Mouse (Mus musculus): Measurements from ENCODE around the gene Zfp36l2. TPM values are rescaled to one million over a fixed set of nuclear protein-coding genes. Genes with fewer than 3 reads are reported as not detected.

Zfp36l2 gene
- polyA plus RNA-seq, 1 experiment from 2014 or later = 9.6 TPM

GRCm38 (mm10) chr17:84181502-84182310, 6.0 kb downstream of the Zfp36l2 start:
- Histone ChIP-seq H3K4me3 (ENCODE audit: control insufficient read depth in 1 of 2, insufficient read depth in 1 of 2, low read depth in 1 of 2, low read length in 2 of 2) (no peak overlapping the region), H3K27ac (replicated peaks in 1 of 2; ENCODE audit: control insufficient read depth in 1 of 2, insufficient read depth in 1 of 2, low read depth in 2 of 2, low read length in 2 of 2) (peak overlapping the region; percentile 58 to 73), H3K4me1 (ENCODE audit: control insufficient read depth in 2 of 2, insufficient read depth in 2 of 2, low read length in 2 of 2) (peaks cover 20 to 42% of the 10 kb centered on the region in 2 experiments), H3K9me3 (ENCODE audit: control insufficient read depth, low read length) (no peaks in the 10 kb centered on the region), H3K27me3 (ENCODE audit: control insufficient read depth, insufficient read depth, low read length) (no peaks in the 10 kb centered on the region), H3K9ac (ENCODE audit: low read length) (no peak overlapping the region), H3K36me3 (ENCODE audit: control insufficient read depth, insufficient read depth, low read length) (peaks cover 15% of the 10 kb centered on the region; the same call in 1 of the 2 replicates), H3K4me2 (ENCODE audit: low read length) (peak overlapping the region; percentile 56; the same call in 1 of the 2 replicates)
- ATAC-seq (ENCODE audit: insufficient number of reproducible peaks, insufficient read depth, low FRiP score, low read depth) = no peak
- WGBS = 58% methylated on average over 16 of the region's 18 CpGs

- Histone ChIP-seq H3K4me3 (ENCODE audit: control insufficient read depth in 1 of 2, insufficient read depth in 1 of 2, low read depth in 1 of 2, low read length in 2 of 2) (no peak overlapping the region), H3K36me3 (ENCODE audit: control insufficient read depth, insufficient read depth, low read length) (peaks cover 8% of the 10 kb centered on the region; the same call in 1 of the 2 replicates), H3K27ac (replicated peaks in 1 of 2; ENCODE audit: control insufficient read depth in 1 of 2, insufficient read depth in 1 of 2, low read depth in 2 of 2, low read length in 2 of 2) (peak overlapping the region; percentile 58 to 73), H3K27me3 (ENCODE audit: control insufficient read depth, insufficient read depth, low read length) (no peaks in the 10 kb centered on the region), H3K4me2 (ENCODE audit: low read length) (peak overlapping the region; percentile 4; the same call in 1 of the 2 replicates), H3K4me1 (ENCODE audit: control insufficient read depth in 2 of 2, insufficient read depth in 2 of 2, low read length in 2 of 2) (peaks cover 20 to 42% of the 10 kb centered on the region in 2 experiments), H3K9me3 (ENCODE audit: control insufficient read depth, low read length) (no peaks in the 10 kb centered on the region), H3K9ac (ENCODE audit: low read length) (no peak overlapping the region)
- peak; percentile 17; the same call in 1 of the 2 replicates for ATAC-seq (ENCODE audit: insufficient number of reproducible peaks, insufficient read depth, low FRiP score, low read depth)
- WGBS = 33% methylated on average over 11 of the region's 11 CpGs
Measured at GRCm38 (mm10) chr17:84180715-84181501, 6.8 kb downstream of the Zfp36l2 start.

GRCm38 (mm10) chr17:84179973-84180365, 7.8 kb downstream of the Zfp36l2 start:
- Histone ChIP-seq H3K4me2 (ENCODE audit: low read length) (no peak overlapping the region), H3K9me3 (ENCODE audit: control insufficient read depth, low read length) (peaks cover 7% of the 10 kb centered on the region; the same call in 1 of the 2 replicates), H3K27me3 (ENCODE audit: control insufficient read depth, insufficient read depth, low read length) (no peaks in the 10 kb centered on the region), H3K4me3 (ENCODE audit: control insufficient read depth in 1 of 2, insufficient read depth in 1 of 2, low read depth in 1 of 2, low read length in 2 of 2) (no peak overlapping the region), H3K4me1 (ENCODE audit: control insufficient read depth in 2 of 2, insufficient read depth in 2 of 2, low read length in 2 of 2) (peaks cover 20 to 40% of the 10 kb centered on the region in 2 experiments), H3K36me3 (ENCODE audit: control insufficient read depth, insufficient read depth, low read length) (0 out of 2 replicates have a peak, but pooled peaks cover 2% of the 10 kb centered on the region), H3K9ac (ENCODE audit: low read length) (no peak overlapping the region), H3K27ac (replicated peaks in 1 of 2; ENCODE audit: control insufficient read depth in 1 of 2, insufficient read depth in 1 of 2, low read depth in 2 of 2, low read length in 2 of 2) (peak overlapping the region in 1 of 2 experiments; percentile 73; a peak in 2 of 4 replicates)
- 85% methylated on average over 4 of the region's 4 CpGs for WGBS
- ATAC-seq (ENCODE audit: insufficient number of reproducible peaks, insufficient read depth, low FRiP score, low read depth) = no peak

- no peaks in the 10 kb centered on the region for H3K36me3 ChIP-seq (ENCODE audit: control insufficient read depth, insufficient read depth, low read length)
- no peak overlapping the region for H3K9ac ChIP-seq (ENCODE audit: low read length)
- H3K4me3 ChIP-seq (ENCODE audit: control insufficient read depth in 1 of 2, insufficient read depth in 1 of 2, low read depth in 1 of 2, low read length in 2 of 2) = no peak overlapping the region
- no peaks in the 10 kb centered on the region for H3K27me3 ChIP-seq (ENCODE audit: control insufficient read depth, insufficient read depth, low read length)
- H3K4me2 ChIP-seq (ENCODE audit: low read length) = no peak overlapping the region
- peaks cover 7% of the 10 kb centered on the region; the same call in 1 of the 2 replicates for H3K9me3 ChIP-seq (ENCODE audit: control insufficient read depth, low read length)
- 89% methylated on average over 17 of the region's 17 CpGs for WGBS
- peaks cover 20 to 38% of the 10 kb centered on the region in 2 experiments for H3K4me1 ChIP-seq (ENCODE audit: control insufficient read depth in 2 of 2, insufficient read depth in 2 of 2, low read length in 2 of 2)
- no peak for ATAC-seq (ENCODE audit: insufficient number of reproducible peaks, insufficient read depth, low FRiP score, low read depth)
- H3K27ac ChIP-seq (replicated peaks in 1 of 2; ENCODE audit: control insufficient read depth in 1 of 2, insufficient read depth in 1 of 2, low read depth in 2 of 2, low read length in 2 of 2) = 0 out of 4 replicates have a peak overlapping the region, but pooled peaks of 1 of the 2 experiments have one; percentile 73
Measured at GRCm38 (mm10) chr17:84179026-84179972, 8.4 kb downstream of the Zfp36l2 start.

GRCm38 (mm10) chr17:84177481-84177880, 10.3 kb downstream of the Zfp36l2 start:
- Histone ChIP-seq H3K36me3 (ENCODE audit: control insufficient read depth, insufficient read depth, low read length) (no peaks in the 10 kb centered on the region), H3K27me3 (ENCODE audit: control insufficient read depth, insufficient read depth, low read length) (no peaks in the 10 kb centered on the region), H3K27ac (replicated peaks in 1 of 2; ENCODE audit: control insufficient read depth in 1 of 2, insufficient read depth in 1 of 2, low read depth in 2 of 2, low read length in 2 of 2) (no peak overlapping the region), H3K4me3 (ENCODE audit: control insufficient read depth in 1 of 2, insufficient read depth in 1 of 2, low read depth in 1 of 2, low read length in 2 of 2) (no peak overlapping the region), H3K4me1 (ENCODE audit: control insufficient read depth in 2 of 2, insufficient read depth in 2 of 2, low read length in 2 of 2) (peaks cover 14 to 25% of the 10 kb centered on the region in 2 experiments), H3K9ac (ENCODE audit: low read length) (no peak overlapping the region), H3K4me2 (ENCODE audit: low read length) (no peak overlapping the region), H3K9me3 (ENCODE audit: control insufficient read depth, low read length) (peaks cover 7% of the 10 kb centered on the region; the same call in 1 of the 2 replicates)
- 43% methylated on average over 8 of the region's 8 CpGs for WGBS
- ATAC-seq (ENCODE audit: insufficient number of reproducible peaks, insufficient read depth, low FRiP score, low read depth) = no peak

GRCm38 (mm10) chr17:84176446-84176845, 11.3 kb downstream of the Zfp36l2 start:
- Histone ChIP-seq H3K9ac (ENCODE audit: low read length) (no peak overlapping the region), H3K4me2 (ENCODE audit: low read length) (no peak overlapping the region), H3K9me3 (ENCODE audit: control insufficient read depth, low read length) (peaks cover 7% of the 10 kb centered on the region; the same call in 1 of the 2 replicates), H3K27me3 (ENCODE audit: control insufficient read depth, insufficient read depth, low read length) (no peaks in the 10 kb centered on the region), H3K36me3 (ENCODE audit: control insufficient read depth, insufficient read depth, low read length) (no peaks in the 10 kb centered on the region), H3K4me1 (ENCODE audit: control insufficient read depth in 2 of 2, insufficient read depth in 2 of 2, low read length in 2 of 2) (peaks cover 10 to 16% of the 10 kb centered on the region in 2 experiments), H3K27ac (replicated peaks in 1 of 2; ENCODE audit: control insufficient read depth in 1 of 2, insufficient read depth in 1 of 2, low read depth in 2 of 2, low read length in 2 of 2) (no peak overlapping the region), H3K4me3 (ENCODE audit: control insufficient read depth in 1 of 2, insufficient read depth in 1 of 2, low read depth in 1 of 2, low read length in 2 of 2) (no peak overlapping the region)
- 88% methylated on average over 7 of the region's 7 CpGs for WGBS
- ATAC-seq (ENCODE audit: insufficient number of reproducible peaks, insufficient read depth, low FRiP score, low read depth) = no peak

Measured in heart, embryonic 14.5 days (tissue).